Mouse (Mus musculus) regulatory T cell (primary cell): ENCODE measurements around the gene Aqp9.

Experiments
- in situ Hi-C: fragments of 300-600 bp; cut with MboI, MseI; formaldehyde crosslinking; loops from one replicate; pipeline ENCODE4 v1.15.1; 2025; ENCODE audit warnings: high pct_unique_total_duplicates

Gene Aqp9

GRCm38 (mm10) chr9:71168511-71168910 lies at the start of gene Aqp9:
Aqp9 (minus strand) TSS chr9:71168682.
- in situ Hi-C loops: no loop called here

GRCm38 (mm10) chr9:71217793-71218095 lies 49.3 kb upstream of the Aqp9 start:
- in situ Hi-C loops: no loop called here

GRCm38 (mm10) chr9:71216996-71217792 lies 48.7 kb upstream of the Aqp9 start:
- in situ Hi-C loops: no loop called here

GRCm38 (mm10) chr9:71216036-71216995 lies 47.8 kb upstream of the Aqp9 start:
- in situ Hi-C loops: no loop called here

GRCm38 (mm10) chr9:71215248-71216035 lies 47.0 kb upstream of the Aqp9 start, which contains the start of gene Aldh1a2:
Aldh1a2 (plus strand) TSS chr9:71215789.
- in situ Hi-C loops: no loop called here

- in situ Hi-C loops: no loop called here
Observed at GRCm38 (mm10) chr9:71213636-71214035, 45.2 kb upstream of the Aqp9 start.

GRCm38 (mm10) chr9:71210870-71211269 lies 42.4 kb upstream of the Aqp9 start:
- in situ Hi-C loops: no loop called here

GRCm38 (mm10) chr9:71209299-71209698 lies 40.8 kb upstream of the Aqp9 start:
- in situ Hi-C loops: no loop called here

- in situ Hi-C loops: no loop called here
Observed at GRCm38 (mm10) chr9:71202265-71202664, 33.8 kb upstream of the Aqp9 start.

GRCm38 (mm10) chr9:71198826-71199225 lies 30.3 kb upstream of the Aqp9 start:
- in situ Hi-C loops: no loop called here

- in situ Hi-C loops: loop anchor here (5.0 kb wide), 1 partner anchor 67 kb away; no protein-coding TSS in a partner anchor
Observed at GRCm38 (mm10) chr9:71188647-71189415, 20.3 kb upstream of the Aqp9 start.

- in situ Hi-C loops: loop anchor here (5.0 kb wide), 1 partner anchor 65 kb away; no protein-coding TSS in a partner anchor
Observed at GRCm38 (mm10) chr9:71187396-71187795, 18.9 kb upstream of the Aqp9 start.

- in situ Hi-C loops: loop anchor here (5.0 kb wide), 1 partner anchor 64 kb away; no protein-coding TSS in a partner anchor
Observed at GRCm38 (mm10) chr9:71185823-71186222, 17.3 kb upstream of the Aqp9 start.

GRCm38 (mm10) chr9:71185285-71185684 lies 16.8 kb upstream of the Aqp9 start:
- in situ Hi-C loops: loop anchor here (5.0 kb wide), 1 partner anchor 63 kb away; no protein-coding TSS in a partner anchor

- in situ Hi-C loops: no loop called here
Observed at GRCm38 (mm10) chr9:71179964-71180700, 11.7 kb upstream of the Aqp9 start.

- in situ Hi-C loops: no loop called here
Observed at GRCm38 (mm10) chr9:71179276-71179896, 10.9 kb upstream of the Aqp9 start.

- in situ Hi-C loops: no loop called here
Observed at GRCm38 (mm10) chr9:71175686-71176085, 7.2 kb upstream of the Aqp9 start.

- in situ Hi-C loops: no loop called here
Observed at GRCm38 (mm10) chr9:71174316-71174975, 6.0 kb upstream of the Aqp9 start.

GRCm38 (mm10) chr9:71173533-71173932 lies 5.1 kb upstream of the Aqp9 start:
- in situ Hi-C loops: no loop called here
